Comparison of ENCODE assay signal across 9 mouse cellular contexts in the genomic region with DNA sequence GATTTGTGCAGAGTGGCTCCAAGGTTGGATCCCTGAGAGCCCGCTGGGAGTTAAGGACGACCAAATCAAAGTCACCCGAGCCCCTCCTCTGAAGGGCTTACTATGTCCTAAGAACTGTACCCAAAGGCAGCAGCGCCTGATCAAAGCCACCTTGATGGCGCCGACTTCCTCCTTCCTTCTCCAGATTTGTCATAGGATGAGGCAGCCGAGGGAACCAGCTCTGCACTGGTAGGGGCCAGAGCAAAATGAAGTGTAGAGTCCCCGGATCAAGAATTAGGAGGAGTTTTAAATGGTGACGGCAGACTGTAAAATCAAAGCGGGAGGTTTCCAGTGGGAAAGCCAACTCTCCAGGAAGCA. TPM values are rescaled to one million over a fixed set of nuclear protein-coding genes. Genes with fewer than 3 reads are reported as not detected.
DNase-seq lines count a peak whose midpoint lies in the region; ATAC-seq and TF ChIP-seq lines count a peak whose summit lies in the region.
"Had no signal": no experiment of that assay in that cellular context is flagged by ENCODE, and none has a peak within 500 bp of the region (broad histone marks: within the 10 kb centered on the region; RNA-seq: fewer than 3 reads in every experiment).

No protein-coding gene starts in this region.

- DNase-seq in kidney, postnatal 0 days (ENCODE audit: low spot score) = peak; percentile 60
- DNase-seq in kidney, postnatal 10 days = no peak
- no peak for DNase-seq in embryonic facial prominence, embryonic 14.5 days (ENCODE audit: low spot score)
- DNase-seq in testis, postnatal 10 days (ENCODE audit: low spot score) = no peak
- DNase-seq in thymus, postnatal 36 days = no peak

- peak overlapping the region; percentile 18; the same call in 1 of the 2 replicates for H3K9ac ChIP-seq in kidney, postnatal 0 days (ENCODE audit: low read depth, low read length)
- H3K9ac ChIP-seq in embryonic facial prominence, embryonic 14.5 days (ENCODE audit: low read depth, low read length) = peak overlapping the region; percentile 58
- H3K9ac ChIP-seq in hindbrain, embryonic 15.5 days = no peak overlapping the region
- H3K9ac ChIP-seq in midbrain, embryonic 16.5 days (ENCODE audit: low read depth, low read length) = no peak overlapping the region

- peak overlapping the region; percentile 54 for H3K4me2 ChIP-seq in kidney, postnatal 0 days (ENCODE audit: low read length)
- peak overlapping the region; percentile 54 for H3K4me2 ChIP-seq in embryonic facial prominence, embryonic 14.5 days (ENCODE audit: low read depth, low read length)
- peak overlapping the region; percentile 50 for H3K4me2 ChIP-seq in hindbrain, embryonic 15.5 days
- peak overlapping the region; percentile 42 for H3K4me2 ChIP-seq in midbrain, embryonic 16.5 days (ENCODE audit: low read length)

- H3K4me3 ChIP-seq in kidney, postnatal 0 days (replicated peaks; ENCODE audit: low read depth, low read length) = peak overlapping the region; percentile 26
- H3K4me3 ChIP-seq in embryonic facial prominence, embryonic 14.5 days (ENCODE audit: low read depth, low read length) = peak overlapping the region; percentile 25
- H3K4me3 ChIP-seq in hindbrain, embryonic 15.5 days = peak overlapping the region; percentile 11; the same call in 1 of the 2 replicates
- H3K4me3 ChIP-seq in midbrain, embryonic 16.5 days (ENCODE audit: low read depth, low read length) = no peak overlapping the region

- H3K27me3 ChIP-seq in kidney, postnatal 0 days (ENCODE audit: insufficient read depth, low read length) = no peaks in the 10 kb centered on the region
- no peaks in the 10 kb centered on the region for H3K27me3 ChIP-seq in embryonic facial prominence, embryonic 14.5 days (replicated peaks; ENCODE audit: control insufficient read depth, insufficient read depth, low read length)
- H3K27me3 ChIP-seq in hindbrain, embryonic 15.5 days = no peaks in the 10 kb centered on the region
- H3K27me3 ChIP-seq in midbrain, embryonic 16.5 days (ENCODE audit: control insufficient read depth, insufficient read depth, low read depth, low read length) = no peaks in the 10 kb centered on the region

- no peak for TF ChIP-seq CTCF in kidney, postnatal 0 days (IDR thresholded peaks at IDR 0.05; ENCODE audit: low read depth)

- H3K27ac ChIP-seq in kidney, postnatal 0 days = peak overlapping the region; percentile 3; the same call in 1 of the 2 replicates
- peak overlapping the region; percentile 58 for H3K27ac ChIP-seq in embryonic facial prominence, embryonic 14.5 days (replicated peaks; ENCODE audit: low read depth, low read length)
- peak overlapping the region; percentile 43; the same call in 1 of the 2 replicates for H3K27ac ChIP-seq in hindbrain, embryonic 15.5 days (replicated peaks)
- peak overlapping the region; percentile 14; the same call in 1 of the 2 replicates for H3K27ac ChIP-seq in midbrain, embryonic 16.5 days (ENCODE audit: low read length)

- H3K9me3 ChIP-seq in kidney, postnatal 0 days (replicated peaks; ENCODE audit: low read length) = no peaks in the 10 kb centered on the region
- H3K9me3 ChIP-seq in embryonic facial prominence, embryonic 14.5 days (ENCODE audit: control insufficient read depth, low read length) = peaks cover 6% of the 10 kb centered on the region; the same call in 1 of the 2 replicates
- H3K9me3 ChIP-seq in hindbrain, embryonic 15.5 days = 0 out of 2 replicates have a peak, but pooled peaks cover 6% of the 10 kb centered on the region
- no peaks in the 10 kb centered on the region for H3K9me3 ChIP-seq in midbrain, embryonic 16.5 days (replicated peaks; ENCODE audit: control insufficient read depth, low read length, poor library complexity, severe bottlenecking)

- H3K36me3 ChIP-seq in kidney, postnatal 0 days (ENCODE audit: insufficient read depth, low read length) = no peaks in the 10 kb centered on the region
- H3K36me3 ChIP-seq in embryonic facial prominence, embryonic 14.5 days (ENCODE audit: control insufficient read depth, insufficient read depth, low read length) = no peaks in the 10 kb centered on the region
- H3K36me3 ChIP-seq in hindbrain, embryonic 15.5 days = no peaks in the 10 kb centered on the region
- H3K36me3 ChIP-seq in midbrain, embryonic 16.5 days (ENCODE audit: control insufficient read depth, insufficient read depth, low read length) = no peaks in the 10 kb centered on the region

- 8% methylated on average over 10 of the region's 10 CpGs for WGBS in kidney, postnatal 0 days
- 20% methylated on average over 10 of the region's 10 CpGs for WGBS in embryonic facial prominence, embryonic 14.5 days
- 10% methylated on average over 10 of the region's 10 CpGs for WGBS in hindbrain, embryonic 15.5 days
- 5% methylated on average over 10 of the region's 10 CpGs for WGBS in midbrain, embryonic 16.5 days

- peak; percentile 34 for ATAC-seq in kidney, postnatal 0 days (replicated peaks; ENCODE audit: low FRiP score, low read depth)
- peak; percentile 53 for ATAC-seq in embryonic facial prominence, embryonic 14.5 days (ENCODE audit: low read depth)
- ATAC-seq in hindbrain, embryonic 15.5 days (ENCODE audit: low FRiP score, low read depth) = peak; percentile 65; the same call in 1 of the 2 replicates
- ATAC-seq in midbrain, embryonic 16.5 days = no peak; the same call in 1 of the 2 replicates
- ATAC-seq in monocyte, adult 5-6 weeks (replicated peaks; ENCODE audit: insufficient number of reproducible peaks, low FRiP score, low TSS enrichment, poor library complexity, severe bottlenecking) = no peak
- ATAC-seq: Patski had no signal

- no peaks in the 10 kb centered on the region; the same call in 1 of the 2 replicates for H3K4me1 ChIP-seq in kidney, postnatal 0 days (replicated peaks; ENCODE audit: insufficient read depth, low read length)
- peaks cover 4% of the 10 kb centered on the region; the same call in 1 of the 2 replicates for H3K4me1 ChIP-seq in embryonic facial prominence, embryonic 14.5 days (ENCODE audit: control insufficient read depth, insufficient read depth, low read length)
- H3K4me1 ChIP-seq in hindbrain, embryonic 15.5 days (replicated peaks) = peaks cover 13% of the 10 kb centered on the region
- peaks cover 16% of the 10 kb centered on the region for H3K4me1 ChIP-seq in midbrain, embryonic 16.5 days (ENCODE audit: control insufficient read depth, insufficient read depth, low read length)

RNA-seq across cellular contexts. Expression of gene Sox13, which starts 10.6 kb away (rescaled TPM):
- 12.0 and 13.7 TPM in 2 replicates for polyA plus RNA-seq in kidney, postnatal 0 days (2015; fragmentation: Nextera tagmentation; extraction: Ambion mirVana)
- 5.4 and 6.6 TPM in 2 replicates for polyA plus RNA-seq in embryonic facial prominence, embryonic 14.5 days (2014; fragmentation: Nextera tagmentation; extraction: Ambion mirVana)
- 6.0 and 7.3 TPM in 2 replicates for polyA plus RNA-seq in hindbrain, embryonic 15.5 days (2015; fragmentation: Nextera tagmentation; extraction: Ambion mirVana)
- polyA plus RNA-seq in midbrain, embryonic 16.5 days (2015; fragmentation: Nextera tagmentation; extraction: Ambion mirVana) = 5.3 and 7.4 TPM in 2 replicates
- total RNA-seq in monocyte, adult 5-6 weeks (2017) = not detected in 3 replicates

Comparison
In these comparisons a context has a peak if more than half of its experiments do, and no peak if none do; other contexts are left out.
1. ATAC-seq: peak in kidney, postnatal 0 days (single experiment), embryonic facial prominence, embryonic 14.5 days (single experiment) and hindbrain, embryonic 15.5 days (single experiment); none in midbrain, embryonic 16.5 days (single experiment) and monocyte, adult 5-6 weeks (single experiment).
2. H3K27ac ChIP-seq: peak in every context shown above with its lines; median percentile 58 in embryonic facial prominence, embryonic 14.5 days; 43 in hindbrain, embryonic 15.5 days; 14 in midbrain, embryonic 16.5 days; 3 in kidney, postnatal 0 days.
3. H3K9ac ChIP-seq: peak in kidney, postnatal 0 days (single experiment) and embryonic facial prominence, embryonic 14.5 days (single experiment); none in hindbrain, embryonic 15.5 days (single experiment) and midbrain, embryonic 16.5 days (single experiment).
4. Peak in every context shown above with its lines, with median percentiles within 50 percentile points of each other: H3K4me2 ChIP-seq.